Mouse (Mus musculus): ENCODE data around the gene Gm10642.

- no peak for TF ChIP-seq CTCF (IDR thresholded peaks at IDR 0.05; ENCODE audit: insufficient read depth, low read depth, low read length)
- no peak for TF ChIP-seq POLR2A (IDR thresholded peaks at IDR 0.05; ENCODE audit: insufficient read depth, low read depth, low read length)
Measured at GRCm38 (mm10) chr9:70664847-70665246, 8.8 kb downstream of the Gm10642 start.

All from olfactory bulb, adult 2 months (tissue).